Mouse (Mus musculus): ENCODE measurements at regions not wholly inside any gene's neighbourhood (a gene's known extent, or its start where the extent isn't known, plus 50 kb on each side); places are given as distances from the start of the nearest gene placed in this dataset.

GRCm38 (mm10) chr13:32541611-32542010 is 203.1 kb upstream of the Gmds start:
- in situ Hi-C loops (cut with MboI, MseI): no loop called here

DNA sequence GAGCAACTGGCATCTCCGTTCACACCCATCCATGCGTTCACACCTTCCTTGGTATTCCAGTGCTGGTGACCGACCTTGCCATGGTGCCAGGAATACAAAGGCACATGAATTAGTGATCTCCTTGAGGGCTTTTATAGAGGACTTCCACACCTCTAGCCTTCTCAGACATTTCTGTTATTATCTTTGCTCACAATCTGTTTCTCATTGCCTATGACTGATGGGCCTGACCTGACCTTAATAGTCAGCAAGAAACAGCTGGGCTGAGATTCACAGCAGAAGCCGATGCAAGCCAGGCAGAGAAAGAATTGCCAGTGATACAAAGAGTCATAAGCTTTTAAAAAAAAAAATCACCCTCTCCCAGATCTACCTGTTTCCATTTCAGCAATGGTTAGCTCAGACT is 197.7 kb upstream of the Gmds start:
- in situ Hi-C loops (cut with MboI, MseI): no loop called here

DNA sequence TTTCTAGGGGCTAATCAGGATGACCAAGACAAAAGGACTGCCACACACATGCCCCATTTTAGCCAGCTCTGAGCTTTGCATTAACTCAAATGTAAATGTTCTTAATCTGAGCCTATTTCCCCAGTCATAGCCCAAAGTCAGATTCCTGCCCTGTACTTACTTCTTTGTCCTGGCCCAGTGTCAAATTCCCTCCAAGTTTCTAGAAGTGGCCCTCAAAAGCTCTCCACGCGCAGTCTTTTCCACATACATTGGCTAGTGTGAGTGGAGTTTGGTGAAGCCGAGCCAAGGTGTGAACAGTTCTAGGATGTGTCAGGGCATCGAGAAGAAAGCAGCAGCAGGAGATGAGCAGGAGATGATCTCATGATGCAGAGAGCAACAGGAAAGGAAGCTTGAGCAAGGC is 197.1 kb upstream of the Gmds start:
- in situ Hi-C loops (cut with MboI, MseI): no loop called here

DNA sequence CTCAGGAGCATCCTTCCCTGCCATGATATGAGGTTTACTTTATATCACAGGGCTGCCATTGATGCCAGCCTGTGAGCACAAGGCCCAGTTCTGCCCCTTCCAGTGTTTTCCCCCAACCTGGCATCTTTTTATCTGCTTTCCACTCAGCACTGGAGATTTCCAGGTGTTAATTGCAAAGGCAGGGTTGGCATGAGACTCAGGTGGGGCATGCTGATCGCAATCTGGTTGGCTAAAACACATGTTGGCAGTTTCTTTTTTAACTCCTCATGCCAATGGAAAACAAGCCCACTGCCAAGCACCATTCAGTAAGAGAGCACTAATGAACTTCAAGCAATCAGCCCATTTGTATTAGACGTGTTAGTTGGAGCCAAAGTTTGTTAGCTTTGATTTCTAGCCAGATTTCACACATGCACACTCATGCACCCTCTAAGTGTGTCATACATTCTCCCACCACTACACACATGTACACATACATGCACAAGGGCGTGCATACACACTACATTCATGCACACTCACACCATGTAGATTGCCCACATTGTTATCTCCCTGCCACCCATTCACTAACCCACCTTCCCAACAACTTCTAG is 192.5 kb upstream of the Gmds start:
- in situ Hi-C loops (cut with MboI, MseI): no loop called here

DNA sequence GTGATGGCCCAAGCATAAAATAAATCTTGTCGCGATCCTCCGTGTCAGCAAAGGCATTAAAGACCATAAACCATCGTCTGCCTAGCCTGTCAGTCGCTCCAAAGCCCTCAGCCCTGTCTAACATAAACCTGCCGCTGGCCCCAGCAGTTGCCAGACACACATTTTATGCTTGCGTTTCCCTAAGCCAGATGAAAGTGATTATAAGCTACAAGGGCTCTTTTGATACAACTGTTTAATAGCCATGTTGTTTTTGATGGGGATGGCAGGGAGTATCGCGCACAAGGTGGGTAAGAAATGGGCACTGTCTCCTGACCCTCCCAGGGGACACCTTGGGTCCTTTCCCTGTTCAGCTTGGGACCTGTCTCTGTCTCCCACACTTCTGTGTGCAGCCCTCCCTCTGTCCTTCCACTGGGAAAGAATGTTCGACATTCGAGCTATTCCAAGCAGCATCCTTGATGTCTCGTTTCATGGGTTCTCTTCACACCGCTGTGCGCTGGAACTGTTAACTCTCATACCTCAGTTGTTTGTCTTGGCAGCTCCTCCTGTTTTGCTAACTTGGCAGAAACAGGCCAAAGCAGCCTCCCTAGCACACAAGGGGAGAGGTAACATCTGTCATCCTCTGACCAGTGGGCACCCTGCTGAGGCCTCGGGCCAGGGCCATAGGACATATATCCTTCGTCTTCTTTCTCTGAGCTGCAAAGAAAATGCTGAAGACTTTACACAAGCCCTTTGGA is 180.2 kb upstream of the Gmds start:
- in situ Hi-C loops (cut with MboI, MseI): no loop called here

DNA sequence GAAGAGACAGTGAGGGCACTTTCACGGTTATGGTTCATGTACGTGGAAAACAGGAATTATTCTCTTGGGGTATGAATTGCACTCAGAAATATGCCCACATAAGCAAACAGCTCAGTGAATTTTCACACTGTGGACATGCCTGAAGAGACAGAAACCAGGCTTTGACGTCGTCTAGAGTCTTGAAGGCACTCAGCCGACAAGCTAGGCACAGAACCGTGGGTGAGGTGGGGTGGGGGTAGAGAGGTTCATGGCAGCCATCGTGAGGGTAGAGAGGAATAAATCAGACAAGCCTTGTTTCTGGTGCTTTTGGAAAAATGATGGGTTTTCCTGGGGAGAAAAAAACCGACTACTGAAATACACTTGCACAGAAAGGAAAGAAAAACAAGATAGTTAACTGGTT is 179.0 kb upstream of the Gmds start:
- in situ Hi-C loops (cut with MboI, MseI): no loop called here

GRCm38 (mm10) chr13:32509231-32510023 is 170.9 kb upstream of the Gmds start:
- in situ Hi-C loops (cut with MboI, MseI): no loop called here

- in situ Hi-C loops (cut with MboI, MseI): no loop called here
Observed at GRCm38 (mm10) chr13:32508447-32508846, 169.9 kb upstream of the Gmds start.

DNA sequence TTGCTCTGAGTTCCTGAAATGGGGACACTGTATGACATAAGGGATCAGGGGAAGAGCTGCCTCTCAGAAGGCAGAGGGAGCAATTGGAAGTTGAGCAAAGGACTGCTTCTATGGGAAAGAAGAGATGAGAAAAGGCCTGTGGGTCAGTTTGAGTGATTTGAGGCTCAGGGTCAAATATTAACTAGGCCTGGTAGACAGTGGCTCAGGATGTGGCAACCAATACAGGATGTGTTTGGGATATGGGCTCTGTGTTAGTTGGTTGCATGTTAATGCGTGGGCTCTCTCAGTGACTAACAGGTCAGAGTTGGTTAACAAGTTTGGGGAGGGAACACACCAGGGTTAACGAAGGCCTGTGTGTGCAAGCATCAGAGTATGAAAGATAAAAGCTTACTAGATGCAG is 169.3 kb upstream of the Gmds start:
- in situ Hi-C loops (cut with MboI, MseI): no loop called here

GRCm38 (mm10) chr13:32498205-32498790 is 159.8 kb upstream of the Gmds start:
- in situ Hi-C loops (cut with MboI, MseI): no loop called here

- in situ Hi-C loops (cut with MboI, MseI): no loop called here
Observed at GRCm38 (mm10) chr13:32496263-32496662, 157.7 kb upstream of the Gmds start.

DNA sequence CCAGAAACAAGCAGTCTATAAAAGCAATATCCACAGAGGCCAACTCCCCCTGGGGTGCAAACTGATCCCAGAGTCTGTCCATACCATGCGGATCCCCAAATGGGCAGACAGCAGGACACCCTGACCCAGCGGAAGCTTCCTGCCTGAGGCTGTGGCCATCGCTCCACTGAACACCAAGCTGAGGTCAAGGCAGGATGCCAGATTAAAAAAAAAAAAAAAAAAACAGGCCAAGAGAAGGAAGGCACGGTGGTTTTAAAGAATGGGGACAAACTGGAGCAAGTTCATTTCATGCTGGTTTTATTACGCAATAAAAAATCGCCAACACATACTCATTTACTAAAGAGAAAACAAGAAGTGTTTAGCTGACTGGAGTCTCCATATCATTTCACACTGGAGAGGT is 156.5 kb upstream of the Gmds start:
- in situ Hi-C loops (cut with MboI, MseI): no loop called here

DNA sequence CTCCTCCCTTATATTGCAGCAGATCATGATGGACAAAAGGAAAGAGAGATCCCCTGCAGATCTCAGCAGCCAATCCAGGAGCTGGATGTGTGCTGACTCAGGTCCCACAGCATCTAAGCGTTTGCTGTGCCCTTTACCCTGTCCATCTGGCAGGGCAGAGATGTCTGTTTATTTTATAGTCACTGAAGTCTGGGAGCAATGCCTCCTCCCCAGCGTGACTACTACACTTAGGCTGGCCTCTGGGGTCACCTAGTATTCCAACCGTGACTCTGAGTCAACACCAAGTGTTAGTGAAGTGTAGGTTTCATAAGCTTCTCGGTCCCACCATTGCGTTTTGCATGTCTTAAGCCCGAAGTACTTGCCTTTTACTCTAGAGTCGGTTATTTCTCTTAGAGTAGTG is 155.3 kb upstream of the Gmds start:
- in situ Hi-C loops (cut with MboI, MseI): no loop called here

DNA sequence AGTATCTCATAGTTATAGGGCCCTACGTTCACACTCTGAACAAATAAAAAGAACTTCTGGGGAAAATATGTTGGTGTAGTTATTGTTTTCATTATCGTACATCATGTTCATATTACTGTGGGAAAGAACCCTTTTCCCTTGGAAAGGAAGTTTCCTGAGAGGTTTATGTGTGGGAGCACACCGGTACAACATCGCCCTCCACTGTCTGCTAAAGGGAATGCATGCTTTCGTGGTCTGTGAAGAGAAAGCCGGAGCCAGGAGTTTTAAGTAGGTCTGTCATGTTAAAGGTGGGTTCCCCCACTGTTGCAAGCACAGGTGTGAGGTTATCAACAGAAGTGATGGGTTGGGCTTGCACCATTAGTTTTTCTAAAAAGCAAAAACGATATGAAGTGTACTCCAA is 154.8 kb upstream of the Gmds start:
- in situ Hi-C loops (cut with MboI, MseI): no loop called here

- in situ Hi-C loops (cut with MboI, MseI): no loop called here
Observed at GRCm38 (mm10) chr13:32492566-32492965, 154.0 kb upstream of the Gmds start.

GRCm38 (mm10) chr13:32481444-32482058 is 143.0 kb upstream of the Gmds start:
- in situ Hi-C loops (cut with MboI, MseI): no loop called here

- in situ Hi-C loops (cut with MboI, MseI): no loop called here
Observed at GRCm38 (mm10) chr13:32480029-32480428, 141.5 kb upstream of the Gmds start.

DNA sequence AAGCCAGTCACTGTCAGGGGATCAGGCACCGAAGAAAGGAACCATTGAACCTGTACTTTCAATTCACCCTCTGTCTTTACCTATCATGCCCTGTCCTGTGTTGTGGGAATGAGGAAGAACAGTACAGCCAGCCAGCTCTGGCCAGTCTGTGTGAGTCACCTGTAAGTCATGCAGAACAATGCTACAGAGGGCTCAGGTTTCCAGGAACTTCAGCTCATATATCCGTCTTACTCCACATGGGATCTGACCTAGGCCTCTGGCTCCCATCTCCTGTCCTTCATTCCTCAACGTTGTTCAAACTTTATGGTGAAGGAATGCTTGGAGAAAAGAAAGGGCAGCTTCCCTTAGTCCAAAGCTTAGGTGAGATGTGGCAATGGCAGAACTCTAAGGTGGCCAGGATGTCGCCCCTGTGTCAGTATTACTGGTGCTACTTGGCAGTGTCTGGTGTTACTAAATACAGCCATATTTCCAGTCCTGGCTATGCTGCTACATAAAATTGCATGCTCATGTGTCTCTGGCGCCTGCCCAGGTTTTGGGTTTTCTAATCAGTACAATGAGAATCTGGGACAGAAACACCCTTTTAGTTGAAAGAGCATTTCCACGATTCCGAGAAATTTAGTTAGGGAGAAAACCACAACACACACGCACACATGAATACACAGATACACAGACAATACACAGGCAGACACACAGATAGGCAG is 140.7 kb upstream of the Gmds start:
- in situ Hi-C loops (cut with MboI, MseI): no loop called here

DNA sequence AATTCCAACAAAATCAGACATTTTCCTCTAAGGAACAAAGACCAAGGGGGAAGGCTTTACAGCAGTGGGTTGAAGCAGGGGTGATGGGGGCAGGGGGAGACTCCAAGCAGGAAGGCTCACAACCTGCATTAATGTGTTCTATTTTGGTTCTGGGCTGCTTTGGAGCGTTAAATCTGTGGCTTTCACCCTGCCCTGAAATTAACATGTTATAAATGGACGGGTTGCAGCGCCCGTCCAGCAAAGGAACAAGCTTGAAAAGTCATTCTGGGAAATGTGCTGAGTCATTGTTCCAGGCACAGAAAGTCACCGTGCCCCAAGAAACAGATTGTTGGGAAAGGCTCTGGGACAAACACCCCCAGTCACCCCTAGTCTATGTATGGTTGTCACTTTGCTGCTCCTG is 127.2 kb upstream of the Gmds start:
- in situ Hi-C loops (cut with MboI, MseI): no loop called here

GRCm38 (mm10) chr13:32465041-32465682 is 126.6 kb upstream of the Gmds start:
- in situ Hi-C loops (cut with MboI, MseI): no loop called here
